ENCODE assay signal across 8 mouse cellular contexts in the genomic region with DNA sequence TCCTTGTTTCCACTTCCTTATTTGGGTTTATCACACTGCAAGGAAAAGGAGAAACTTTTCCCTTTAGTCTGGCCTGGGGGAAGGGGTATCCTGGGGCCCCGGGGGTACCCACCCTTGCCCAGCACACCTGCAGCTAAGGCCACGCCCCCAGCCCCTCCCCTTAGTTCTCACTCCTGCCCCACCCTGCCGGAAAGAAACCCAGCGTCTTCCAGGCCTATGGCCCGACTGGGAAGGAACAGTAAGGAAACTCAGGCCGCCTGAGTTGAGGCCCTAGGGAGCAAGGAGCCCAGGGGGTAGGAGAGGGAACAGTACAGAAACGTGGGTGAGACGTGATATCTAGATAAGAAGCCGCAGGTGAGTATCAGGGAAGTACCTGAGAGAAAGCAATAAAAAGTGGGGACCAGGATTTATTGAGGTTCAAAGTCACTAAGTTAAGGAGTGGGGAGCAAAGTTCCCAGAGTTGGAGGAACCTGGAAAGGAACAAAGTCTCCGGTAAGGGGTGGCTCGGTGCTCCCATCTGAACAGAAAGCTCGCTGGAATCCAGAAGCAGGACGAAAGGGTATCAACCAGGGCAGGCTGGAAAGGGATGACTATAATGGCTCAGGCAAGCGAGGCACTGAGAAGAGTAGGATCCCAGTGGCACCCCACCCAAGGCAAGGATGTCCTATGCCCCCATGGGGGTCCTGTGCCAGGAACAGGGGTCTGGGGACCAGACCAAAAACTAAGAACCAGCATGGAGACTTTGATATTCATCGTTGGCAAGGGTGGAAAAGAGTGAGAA. TPM values are rescaled to one million over a fixed set of nuclear protein-coding genes. Genes with fewer than 3 reads are reported as not detected.
DNase-seq lines count a peak whose midpoint lies in the region.

No protein-coding gene starts in this region.

- H3K27ac ChIP-seq in hindbrain, embryonic 10.5 days = peak overlapping the region; percentile 5; the same call in 1 of the 2 replicates

- WGBS in hindbrain, embryonic 10.5 days = 9% methylated on average over 15 of the region's 15 CpGs

- peak; percentile 60 for DNase-seq in adrenal gland, postnatal 10 days
- DNase-seq in adrenal gland, adult 8-10 months = no peak
- DNase-seq in ES-CJ7 (ENCODE audit: low read depth, low spot score) (peak; percentile 76), liver (peak; percentile 47)
- no peak for DNase-seq in hindbrain, embryonic 10.5 days (ENCODE audit: low spot score)
- peak; percentile 34 for DNase-seq in naive thymus-derived CD4-positive, alpha-beta T cell, adult 2 months (ENCODE audit: low read depth)
- no peak for DNase-seq in cerebellum, adult 18-20 months
- DNase-seq in cerebellum, postnatal 10 days = no peak

- peak overlapping the region; percentile 65 for H3K4me3 ChIP-seq in hindbrain, embryonic 10.5 days

- peaks cover 28% of the 10 kb centered on the region for H3K36me3 ChIP-seq in hindbrain, embryonic 10.5 days

- H3K4me1 ChIP-seq in hindbrain, embryonic 10.5 days (replicated peaks) = peaks cover 58% of the 10 kb centered on the region

- H3K27me3 ChIP-seq in hindbrain, embryonic 10.5 days (ENCODE audit: insufficient read depth, poor library complexity, severe bottlenecking) = peaks cover 57% of the 10 kb centered on the region

- no peaks in the 10 kb centered on the region for H3K9me3 ChIP-seq in hindbrain, embryonic 10.5 days

RNA-seq across cellular contexts. Expression of a gene that starts 6.1 kb away (rescaled TPM):
- total RNA-seq in adrenal gland, postnatal 10 days (2021) = 100 to 1,000 TPM; 289 to 333 TPM
- total RNA-seq in adrenal gland, adult 8-10 months (2022) = 100 to 1,000 TPM; 153 to 231 (median 191) TPM
- 157 and 186 TPM in 2 replicates for polyA plus RNA-seq in hindbrain, embryonic 10.5 days (2016; fragmentation: Nextera tagmentation; extraction: Ambion mirVana)

RNA-seq across cellular contexts. Expression of a gene that starts 7.6 kb away (rescaled TPM):
- total RNA-seq in adrenal gland, postnatal 10 days (2021) = 10 to 100 TPM; 45.7 to 63.5 TPM
- 10 to 100 TPM; 40.1 to 83.9 (median 62.1) TPM for total RNA-seq in adrenal gland, adult 8-10 months (2022)
- 22.3 and 28.3 TPM in 2 replicates for polyA plus RNA-seq in hindbrain, embryonic 10.5 days (2016; fragmentation: Nextera tagmentation; extraction: Ambion mirVana)

RNA-seq across cellular contexts. Expression of a gene that starts 11.6 kb away (rescaled TPM):
- total RNA-seq in adrenal gland, postnatal 10 days (2021) = 10 to 100 TPM; 70.7 to 71.4 TPM
- 100 to 1,000 TPM in 2 of 4 experiments, 10 to 100 TPM in 2; 62.4 to 165 (median 91.8) TPM for total RNA-seq in adrenal gland, adult 8-10 months (2022)
- polyA plus RNA-seq in hindbrain, embryonic 10.5 days (2016; fragmentation: Nextera tagmentation; extraction: Ambion mirVana) = 119 and 121 TPM in 2 replicates

RNA-seq across cellular contexts. Expression of a gene that starts 18.8 kb away (rescaled TPM):
- total RNA-seq in adrenal gland, postnatal 10 days (2021) = 100 to 1,000 TPM; 110 to 139 TPM
- total RNA-seq in adrenal gland, adult 8-10 months (2022) = 100 to 1,000 TPM in 1 of 4 experiments, 10 to 100 TPM in 3; 86.5 to 119 (median 95.7) TPM
- polyA plus RNA-seq in hindbrain, embryonic 10.5 days (2016; fragmentation: Nextera tagmentation; extraction: Ambion mirVana) = 35.6 and 36.2 TPM in 2 replicates

RNA-seq across cellular contexts. Expression of a gene that starts 23.7 kb away (rescaled TPM):
- 10 to 100 TPM; 46.0 to 58.5 TPM for total RNA-seq in adrenal gland, postnatal 10 days (2021)
- 10 to 100 TPM; 38.4 to 55.9 (median 43.3) TPM for total RNA-seq in adrenal gland, adult 8-10 months (2022)
- polyA plus RNA-seq in hindbrain, embryonic 10.5 days (2016; fragmentation: Nextera tagmentation; extraction: Ambion mirVana) = 18.7 and 23.3 TPM in 2 replicates

Comparison
In these comparisons a context has a peak if more than half of its experiments do, and no peak if none do; other contexts are left out.
1. DNase-seq: peak in adrenal gland, postnatal 10 days (single experiment), ES-CJ7 (single experiment), liver (single experiment) and naive thymus-derived CD4-positive, alpha-beta T cell, adult 2 months (single experiment); none in adrenal gland, adult 8-10 months (single experiment), hindbrain, embryonic 10.5 days (single experiment), cerebellum, adult 18-20 months (0 of 2) and cerebellum, postnatal 10 days (0 of 2).